Mouse (Mus musculus) bone marrow macrophage, adult 2 months (primary cell): ENCODE results near the gene BC004004.

Source experiments
- CTCF ChIP-seq: IDR thresholded peaks from 2 replicates; pipeline ENCODE4 v1.5.1; 2012; ENCODE audit warnings: low read depth, mild to moderate bottlenecking, low read length, moderate library complexity
- POLR2A ChIP-seq: IDR thresholded peaks from 2 replicates; pipeline ENCODE4 v1.6.1; 2012; ENCODE audit warnings: mild to moderate bottlenecking, low read depth, low read length, borderline replicate concordance

DNA sequence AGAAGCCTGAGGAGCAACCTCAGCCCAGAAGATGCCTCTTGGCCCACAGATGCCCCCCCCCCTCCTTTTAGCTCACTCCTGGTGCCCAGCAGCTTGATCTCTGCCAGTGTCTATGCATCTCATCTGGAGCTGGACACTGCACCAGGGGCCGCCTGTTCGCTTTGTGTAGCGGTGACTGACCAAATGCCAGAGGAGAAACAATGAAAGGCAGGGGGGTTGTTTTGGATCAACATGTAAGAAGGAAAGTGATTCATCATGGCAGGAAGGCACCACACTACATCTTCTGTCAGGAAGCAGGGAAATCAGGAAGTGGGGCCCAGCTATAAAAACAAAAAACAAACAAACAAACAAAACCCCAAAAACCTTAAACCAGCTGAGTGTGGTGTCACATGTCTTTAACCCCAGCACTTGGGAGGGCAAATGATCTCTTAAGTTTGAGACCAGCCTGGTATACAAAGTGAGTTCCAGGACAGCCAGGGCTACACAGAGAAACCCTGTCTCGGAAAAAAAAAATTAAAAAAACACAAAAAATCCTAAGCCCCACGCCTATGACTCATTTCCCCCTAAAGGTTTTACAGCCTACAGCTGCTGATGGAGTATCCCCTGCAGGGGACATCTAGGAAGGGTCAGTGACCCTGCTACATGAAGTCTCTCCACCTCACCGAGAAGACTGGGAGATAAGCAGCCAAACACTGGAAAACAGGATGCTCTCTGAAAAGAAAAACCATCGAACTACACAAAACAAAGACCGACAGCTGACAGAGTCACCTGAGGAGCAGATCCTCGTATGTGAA, 47.3 kb downstream of the BC004004 start:
- TF ChIP-seq CTCF = no peak
- no peak for TF ChIP-seq POLR2A
